Mouse (Mus musculus) retina, postnatal 1 day (tissue): Measurements from ENCODE around the gene Ylpm1.

ENCODE experiments used
- DNase-seq: peaks from one replicate; pipeline ENCODE4 v3.0.0-alpha.2; 2012

Ylpm1 gene

DNA sequence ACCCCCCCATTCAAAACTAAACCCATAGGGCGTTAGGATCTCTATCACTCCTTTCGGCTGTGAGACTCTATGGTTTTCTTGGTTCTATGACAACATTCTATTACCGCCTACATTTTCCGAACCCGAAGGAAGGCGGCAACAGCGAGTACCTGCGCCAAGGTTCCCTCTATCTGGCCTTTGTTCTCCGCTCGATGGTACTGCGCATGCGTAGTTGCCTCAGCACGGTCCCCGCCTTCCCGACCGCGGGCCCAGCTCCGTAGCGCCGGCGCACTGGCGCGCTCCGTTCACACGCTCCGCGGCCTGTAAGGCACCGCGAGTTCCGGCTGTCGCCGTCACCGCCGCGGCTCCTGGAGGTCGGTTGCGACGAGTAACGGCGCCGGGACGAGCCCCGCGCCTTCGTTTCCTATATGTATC is at the start of gene Ylpm1:
Ylpm1 (plus strand) TSS at position 239 of the 414 bp plus-strand sequence.
- DNase-seq = peak; percentile 98

DNA sequence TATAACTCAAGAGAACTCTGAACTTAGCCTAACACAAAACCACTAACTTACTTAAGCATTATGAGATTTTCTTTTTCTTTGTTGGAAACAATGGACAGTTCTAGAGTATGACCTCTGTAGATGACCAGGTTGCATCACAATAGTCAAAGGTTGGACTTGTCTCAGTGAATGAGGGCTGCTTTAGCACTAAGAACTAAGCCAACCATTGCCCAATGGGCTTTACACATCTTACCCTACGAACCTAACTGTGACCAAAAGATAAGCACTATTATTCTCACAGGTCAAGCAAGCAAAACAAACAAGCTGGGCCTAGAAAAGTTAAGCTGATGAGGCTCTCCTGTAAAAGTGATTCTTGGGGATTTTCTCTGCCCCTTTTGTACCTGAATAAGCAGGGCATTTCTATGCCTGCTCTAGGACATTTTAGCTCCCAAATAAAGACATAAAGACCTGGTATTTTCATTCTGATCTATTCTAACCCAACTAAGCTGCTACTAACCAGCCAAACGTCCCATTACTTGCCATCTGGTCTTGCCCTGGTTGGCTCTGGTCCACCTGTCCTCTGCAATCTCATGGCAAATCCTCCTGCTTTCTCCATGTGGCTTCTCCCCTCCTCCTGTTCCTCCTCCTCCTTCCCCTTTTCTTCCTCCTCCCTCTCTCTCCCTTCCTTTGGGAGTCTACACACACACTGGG is 48.1 kb upstream of the Ylpm1 start:
- no peak for DNase-seq

DNA sequence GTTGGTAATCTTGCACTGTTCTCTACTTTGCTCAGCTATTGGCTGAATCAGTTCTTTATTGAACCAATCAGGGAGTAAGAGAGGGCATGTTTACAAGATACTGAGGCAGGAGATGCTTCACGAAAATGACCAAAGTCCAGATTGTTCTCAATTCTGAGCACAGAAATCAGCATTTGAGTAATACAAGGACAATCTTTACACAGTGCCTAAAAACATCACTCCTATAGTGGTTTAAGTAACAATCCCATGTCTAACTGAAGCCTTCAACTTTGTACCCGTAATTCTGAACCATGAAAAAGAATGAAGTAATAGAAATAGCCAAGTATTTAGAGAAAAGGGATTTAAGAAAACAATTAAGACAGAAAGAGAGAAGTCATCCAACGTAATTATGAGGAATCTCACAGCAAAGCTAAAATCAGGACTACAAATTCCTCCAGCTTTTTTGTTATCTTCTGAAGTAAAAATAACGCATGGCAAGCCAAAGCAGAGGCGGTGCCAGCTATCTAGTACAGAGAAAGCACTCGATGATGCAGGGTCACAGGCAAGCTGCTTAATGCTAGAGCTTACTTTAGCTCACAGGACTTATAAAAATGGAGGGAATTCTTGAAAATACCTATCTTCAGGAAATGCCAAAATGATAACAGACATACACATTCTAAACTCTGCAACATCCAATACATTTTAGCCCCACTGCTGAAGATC is 47.4 kb upstream of the Ylpm1 start:
- DNase-seq = no peak

GRCm38 (mm10) chr12:84950763-84951162 is 45.4 kb upstream of the Ylpm1 start:
- DNase-seq = no peak

DNA sequence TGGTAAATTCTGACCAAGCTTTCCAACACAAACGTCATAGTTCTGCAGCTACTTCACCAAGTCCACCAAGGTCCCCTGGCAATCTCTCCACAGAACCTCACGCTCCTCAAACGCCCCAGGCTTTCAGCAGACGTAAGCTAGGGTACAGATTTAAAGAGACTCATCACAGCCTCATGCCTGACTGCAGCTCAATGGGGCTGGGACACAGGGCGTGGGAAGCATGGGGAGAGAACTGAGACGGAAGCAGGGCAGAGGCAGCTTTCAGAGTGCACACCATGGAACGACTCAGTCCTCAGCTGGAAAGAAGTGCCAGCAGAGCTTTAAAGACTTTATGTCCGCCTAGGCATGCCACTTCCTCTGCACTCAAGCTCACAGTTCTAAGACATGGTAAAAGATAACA is 44.6 kb upstream of the Ylpm1 start:
- DNase-seq = no peak

GRCm38 (mm10) chr12:84952351-84952750 is 43.8 kb upstream of the Ylpm1 start:
- DNase-seq = no peak

GRCm38 (mm10) chr12:84956317-84956716 is 39.8 kb upstream of the Ylpm1 start:
- no peak for DNase-seq

DNA sequence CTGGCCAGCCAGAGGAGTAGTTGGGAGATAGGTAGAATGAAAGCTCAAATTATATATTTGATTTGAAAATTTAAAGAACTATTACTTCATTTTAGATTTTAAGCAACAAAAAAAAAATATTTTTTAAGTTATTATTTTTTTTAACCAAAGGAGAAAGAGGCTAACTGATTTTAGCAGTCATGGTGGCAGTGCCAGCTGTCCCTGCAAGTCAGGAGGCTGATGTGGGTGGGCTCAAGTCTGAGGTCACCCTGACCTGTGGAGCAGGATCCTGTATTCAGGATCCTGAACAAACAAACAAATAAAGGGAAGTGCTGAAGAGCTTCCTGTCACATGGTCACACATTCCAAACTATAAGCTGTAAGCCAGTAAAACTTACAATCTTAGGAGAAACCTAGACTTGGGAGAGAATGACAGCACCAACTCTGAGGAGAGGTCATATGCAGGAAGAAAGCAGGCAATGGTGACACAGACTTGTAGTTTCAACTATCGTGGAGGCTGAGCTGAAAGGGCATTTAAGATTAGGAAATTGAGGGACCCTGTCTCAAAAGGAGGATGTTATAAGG is 37.2 kb upstream of the Ylpm1 start:
- no peak for DNase-seq

DNA sequence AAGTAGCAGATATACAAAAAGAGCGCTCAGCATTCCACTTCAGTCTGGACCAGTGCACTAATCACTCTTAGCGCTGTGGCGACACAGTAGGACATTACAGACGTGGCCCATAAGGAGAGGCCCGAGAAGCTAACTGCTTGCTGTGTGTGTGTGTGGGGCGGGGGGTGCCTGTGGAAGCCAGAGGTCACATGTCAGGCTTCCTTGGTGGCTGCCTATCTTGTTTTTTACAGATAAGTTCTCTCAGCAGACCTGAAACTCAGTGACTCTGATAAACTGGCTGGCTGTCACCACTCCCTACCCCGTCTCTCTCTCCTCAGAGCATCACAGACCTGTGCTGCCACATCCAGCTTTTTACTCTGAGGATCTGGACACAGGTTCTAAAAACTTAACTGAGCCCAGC is 33.5 kb upstream of the Ylpm1 start:
- no peak for DNase-seq

- DNase-seq = no peak
Measured at GRCm38 (mm10) chr12:84968831-84969655, 27.1 kb upstream of the Ylpm1 start.

GRCm38 (mm10) chr12:84969656-84970427 is 26.3 kb upstream of the Ylpm1 start:
- peak; percentile 5 for DNase-seq

DNA sequence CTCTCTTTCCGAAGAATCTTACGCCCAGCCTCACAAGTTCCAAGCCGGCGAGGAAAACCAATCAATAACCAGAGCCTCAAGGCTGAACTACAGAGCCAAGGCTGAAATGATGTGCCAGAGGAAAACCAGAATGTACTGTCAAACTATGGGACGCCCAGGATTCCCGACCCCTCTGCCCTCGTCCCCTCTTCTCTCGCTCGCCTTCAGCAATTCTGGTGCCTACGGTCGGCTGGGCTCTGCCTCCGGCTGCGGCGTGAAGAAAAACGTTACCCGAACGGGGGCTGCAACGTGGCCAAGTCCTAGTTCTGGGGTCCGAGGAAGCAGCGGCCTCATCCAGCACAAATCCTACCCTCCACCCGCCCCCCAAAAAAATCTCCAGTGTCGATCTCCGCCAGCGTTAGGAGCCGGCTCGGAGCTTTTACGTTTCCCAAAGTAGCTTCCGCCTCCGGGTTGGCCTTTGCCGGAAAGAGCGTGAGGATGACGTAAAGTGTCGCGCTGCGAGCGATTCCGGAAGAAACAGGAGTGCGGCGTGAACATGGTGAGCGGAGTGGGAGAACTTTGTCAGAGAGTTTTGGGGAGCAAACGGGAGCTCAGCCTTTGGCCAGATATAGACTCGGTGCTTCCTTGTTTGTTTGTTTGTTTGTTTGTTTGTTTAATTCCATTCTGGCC is 25.6 kb upstream of the Ylpm1 start, which contains the start of the genes Fcf1 and Arel1:
Fcf1 (plus strand) TSS at position 470 of the 669 bp plus-strand sequence.
Arel1 (minus strand) TSS at position 473 of the 669 bp plus-strand sequence.
- peak; percentile 96 for DNase-seq

- DNase-seq = no peak
Measured at GRCm38 (mm10) chr12:84979264-84979862, 16.8 kb upstream of the Ylpm1 start.

- DNase-seq = no peak
Measured at GRCm38 (mm10) chr12:84989456-84989855, 6.7 kb upstream of the Ylpm1 start.

- no peak for DNase-seq
Measured at GRCm38 (mm10) chr12:84995112-84995761, 884 bp upstream of the Ylpm1 start.

DNA sequence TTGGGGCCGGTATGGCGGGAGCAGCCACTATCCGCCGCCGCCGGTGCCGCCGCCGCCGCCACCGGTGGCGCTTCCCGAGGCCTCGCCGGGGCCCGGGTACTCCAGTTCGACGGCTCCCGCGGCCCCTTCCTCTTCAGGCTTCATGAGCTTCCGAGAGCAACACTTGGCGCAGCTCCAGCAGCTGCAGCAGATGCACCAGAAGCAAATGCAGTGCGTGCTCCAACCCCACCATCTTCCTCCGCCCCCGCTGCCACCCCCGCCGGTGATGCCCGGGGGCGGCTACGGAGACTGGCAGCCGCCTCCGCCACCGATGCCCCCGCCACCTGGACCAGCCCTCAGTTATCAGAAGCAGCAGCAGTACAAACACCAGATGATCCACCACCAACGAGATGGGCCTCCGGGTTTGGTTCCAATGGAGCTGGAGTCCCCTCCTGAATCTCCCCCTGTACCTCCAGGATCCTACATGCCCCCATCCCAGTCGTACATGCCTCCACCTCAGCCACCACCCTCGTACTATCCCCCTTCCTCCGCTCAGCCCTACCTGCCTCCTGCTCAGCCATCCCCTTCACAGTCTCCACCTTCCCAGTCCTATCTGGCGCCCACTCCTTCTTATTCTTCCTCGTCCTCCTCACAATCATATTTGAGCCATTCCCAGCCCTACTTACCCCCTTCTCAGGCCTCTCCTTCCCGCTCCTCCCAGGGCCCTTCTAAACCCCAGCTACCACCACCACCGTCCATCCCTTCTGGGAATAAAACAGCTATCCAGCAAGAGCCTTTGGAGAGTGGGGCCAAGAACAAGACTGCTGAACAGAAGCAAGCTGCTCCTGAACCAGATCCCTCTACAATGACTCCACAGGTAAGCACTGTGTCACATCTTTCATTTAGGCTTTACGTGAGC is 629 bp downstream of the Ylpm1 start:
- DNase-seq = peak; percentile 12

- DNase-seq = no peak
Measured at GRCm38 (mm10) chr12:84999053-84999452, 2.9 kb downstream of the Ylpm1 start.

GRCm38 (mm10) chr12:85006206-85006605 is 10.1 kb downstream of the Ylpm1 start:
- no peak for DNase-seq

DNA sequence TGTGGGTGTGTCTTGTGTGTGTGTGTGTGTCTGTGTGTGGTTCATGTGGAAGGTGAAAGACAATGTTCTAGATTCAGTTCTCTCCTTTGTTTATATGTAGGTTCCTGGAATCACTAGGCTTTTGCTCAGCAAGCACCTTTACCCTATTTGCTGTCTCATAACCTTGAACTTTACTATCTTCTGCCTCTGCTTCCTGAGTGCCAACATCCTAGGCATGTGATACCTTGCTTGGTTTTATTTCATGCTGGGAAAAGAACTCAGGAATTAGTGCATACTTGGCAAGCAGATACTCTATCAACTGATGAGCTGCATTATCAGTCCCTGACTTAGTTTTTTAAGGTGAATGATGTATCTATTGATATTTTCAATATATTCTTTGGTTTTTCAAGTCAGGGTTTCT is 10.9 kb downstream of the Ylpm1 start:
- no peak for DNase-seq

DNA sequence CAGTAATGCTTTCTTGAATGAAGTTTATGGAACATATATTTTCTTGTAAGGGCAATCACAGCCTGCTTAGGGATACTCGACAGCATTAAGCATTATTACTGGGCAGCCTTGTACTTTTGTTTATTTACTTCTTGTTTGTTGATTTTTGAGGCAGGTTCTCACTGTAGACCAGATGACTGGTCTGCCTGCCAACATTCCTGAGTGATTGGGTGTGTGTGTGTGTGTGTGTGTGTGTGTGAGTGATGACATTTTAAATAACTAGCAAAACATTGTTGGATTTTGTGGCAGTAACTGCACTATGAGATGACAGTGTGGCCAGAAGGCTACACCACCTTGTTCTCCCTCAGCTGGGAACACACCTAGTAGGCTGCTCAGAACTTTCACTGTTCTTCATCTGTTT is 13.7 kb downstream of the Ylpm1 start:
- no peak for DNase-seq
